Mouse (Mus musculus) embryonic facial prominence, embryonic 14.5 days (tissue): ENCODE results near the gene Tyw5. TPM values are rescaled to one million over a fixed set of nuclear protein-coding genes. Genes with fewer than 3 reads are reported as not detected.

Experiments used
- ATAC-seq: fragments of 200-750 bp; cut with Nextera tagmentation; 2 replicates; pipeline ENCODE4 v1.8.0; 2017; ENCODE audit warnings: low read depth, moderate number of reproducible peaks, moderate TSS enrichment
- DNase-seq: peaks from one replicate; pipeline ENCODE4 v3.0.0-alpha.2; 2015; ENCODE audit warnings: low spot score
- H3K27ac ChIP-seq: fragments of 300-500 bp; sonication (generic); replicated peaks from 2 replicates; pipeline ENCODE4 v1.5.1; 2014; ENCODE audit warnings: low read depth, mild to moderate bottlenecking, low read length, moderate library complexity
- H3K27me3 ChIP-seq: fragments of 300-500 bp; sonication (generic); replicated peaks from 2 replicates; pipeline ENCODE4 v1.6.1; 2014; ENCODE audit warnings: low read length; ENCODE audit not compliant: control insufficient read depth, insufficient read depth
- H3K36me3 ChIP-seq: fragments of 300-500 bp; sonication (generic); 2 replicates; pipeline ENCODE4 v1.6.1; 2014; ENCODE audit warnings: low read length, mixed read lengths; ENCODE audit not compliant: control insufficient read depth, insufficient read depth
- H3K4me1 ChIP-seq: fragments of 300-500 bp; sonication (generic); 2 replicates; pipeline ENCODE4 v1.6.1; 2014; ENCODE audit warnings: antibody characterized with exemption, low read length; ENCODE audit not compliant: control insufficient read depth, insufficient read depth
- H3K4me2 ChIP-seq: fragments of 300-500 bp; sonication (generic); 2 replicates; pipeline ENCODE4 v1.6.1; 2014; ENCODE audit warnings: low read depth, mild to moderate bottlenecking, low read length, moderate library complexity, mixed read lengths
- H3K4me3 ChIP-seq: fragments of 300-500 bp; sonication (generic); 2 replicates; pipeline ENCODE4 v1.5.1; 2014; ENCODE audit warnings: low read depth, mild to moderate bottlenecking, low read length
- H3K9ac ChIP-seq: fragments of 300-500 bp; sonication (generic); 2 replicates; pipeline ENCODE4 v1.6.1; 2014; ENCODE audit warnings: low read depth, mild to moderate bottlenecking, low read length, moderate library complexity, mixed read lengths
- H3K9me3 ChIP-seq: fragments of 300-500 bp; sonication (generic); 2 replicates; pipeline ENCODE4 v1.6.1; 2016; ENCODE audit warnings: low read length; ENCODE audit not compliant: control insufficient read depth
- WGBS: fragments of 180-500 bp; shearing (Covaris S2); extraction: QIAGEN DNeasy Blood & Tissue Kit; methylation state at CpG from one replicate; pipeline ENCODE4 v1.1.7; 2014; 5-methylcytosine and 5-hydroxymethylcytosine counted together
- polyA plus RNA-seq: library from polyadenylated mRNA; unstranded; fragments of >200 nt; fragmentation: Nextera tagmentation; extraction: Ambion mirVana; gene quantifications from 2 replicates; pipeline ENCODE4 v1.2.1, GENCODE M21; 2014

Tyw5 gene
- polyA plus RNA-seq: 21.7 and 25.8 TPM in 2 replicates

DNA sequence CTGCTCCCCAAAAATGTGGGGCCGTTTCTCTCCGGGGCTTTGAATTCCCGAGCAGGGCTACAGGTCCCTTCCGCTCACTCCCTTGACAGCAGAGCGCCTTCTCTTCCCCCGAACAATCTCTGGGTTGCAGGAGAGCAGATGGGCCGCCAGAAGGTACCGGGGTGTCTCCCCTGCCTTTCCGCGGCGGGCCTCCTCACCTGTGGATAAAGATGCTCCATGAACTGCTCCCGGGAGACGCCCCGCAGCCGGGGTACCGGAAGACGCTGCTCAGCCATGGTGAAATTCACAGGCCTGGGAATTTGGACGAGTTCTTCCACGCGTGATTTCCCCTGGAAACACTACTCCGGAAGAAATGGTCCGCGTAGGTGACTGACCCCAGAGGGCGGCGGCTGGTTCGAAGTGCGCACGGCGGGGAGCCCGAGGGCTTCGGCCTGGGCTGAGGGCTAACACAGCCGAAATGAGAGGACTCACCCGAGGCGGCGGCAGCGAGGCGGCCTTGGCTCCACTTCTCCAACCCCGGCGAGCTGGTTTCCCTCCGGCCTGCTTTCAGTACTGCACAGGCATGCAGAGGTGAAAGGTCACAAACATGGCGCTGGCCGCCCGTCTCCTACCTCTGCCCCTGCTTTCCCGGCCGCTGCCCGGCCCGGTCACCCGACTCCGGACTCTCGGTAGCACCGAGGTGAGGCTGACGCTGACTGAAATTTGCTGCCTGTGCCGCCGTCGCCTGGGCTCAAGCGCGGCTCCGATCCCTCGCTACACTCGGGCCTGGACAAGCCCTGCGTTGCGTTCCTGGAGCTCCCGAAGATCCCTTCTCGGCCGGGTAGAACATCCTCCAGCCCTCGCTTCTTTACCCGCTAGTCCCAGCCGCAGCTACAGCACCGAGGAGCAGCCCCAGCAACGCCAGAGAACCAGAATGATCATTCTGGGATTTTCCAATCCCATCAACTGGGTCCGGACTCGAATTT lies at the start of gene Tyw5, which contains the start of gene Maip1:
TSS of gene Tyw5 (minus strand) at position 915 of the 965 bp plus-strand sequence.
TSS of gene Maip1 (plus strand) at position 142 of the 965 bp plus-strand sequence.
- Histone ChIP-seq H3K4me2 (peak within 1 kb of the TSS; percentile 89), H3K9me3 (no peaks in the 10 kb centered on the region), H3K36me3 (peaks cover 11% of the 10 kb centered on the region), H3K27me3 (no peaks in the 10 kb centered on the region), H3K9ac (peak within 1 kb of the TSS; percentile 92), H3K4me1 (peaks cover 28% of the 10 kb centered on the region), H3K27ac (peak within 1 kb of the TSS; percentile 96), H3K4me3 (peak within 1 kb of the TSS; percentile 96)
- DNase-seq (peak; percentile 88), ATAC-seq (peak; percentile 93)
- under 1% methylated on average over 36 of the region's 72 CpGs for WGBS

DNA sequence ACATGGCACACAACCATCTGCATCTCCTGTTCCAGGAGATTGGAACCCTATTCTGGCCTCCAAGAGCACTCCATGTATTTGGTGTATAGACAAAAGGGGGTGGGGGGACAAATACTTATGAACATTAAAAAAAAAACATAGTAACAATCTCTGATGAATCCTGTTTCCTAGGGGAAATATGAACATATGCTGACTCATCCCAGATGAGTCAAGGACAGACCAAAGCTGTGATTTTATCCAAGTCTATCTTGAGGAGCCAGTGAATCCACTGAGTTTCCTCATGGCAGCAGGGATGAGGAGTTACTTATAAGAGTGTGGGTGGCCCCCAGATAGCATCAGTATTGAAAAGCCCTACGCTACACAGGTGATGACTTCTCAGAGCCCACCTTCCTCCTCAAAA lies 43.3 kb upstream of the Tyw5 start:
- Histone ChIP-seq H3K4me2 (no peak overlapping the region), H3K9me3 (no peaks in the 10 kb centered on the region), H3K4me3 (no peak overlapping the region), H3K27me3 (no peaks in the 10 kb centered on the region), H3K4me1 (no peaks in the 10 kb centered on the region), H3K9ac (no peak overlapping the region), H3K36me3 (no peaks in the 10 kb centered on the region), H3K27ac (no peak overlapping the region)
- ATAC-seq (no peak), DNase-seq (no peak)
- 100% methylated on average over 1 of the region's 1 CpGs for WGBS

GRCm38 (mm10) chr1:57445679-57446078 lies 38.8 kb upstream of the Tyw5 start:
- no peaks in the 10 kb centered on the region for H3K27me3 ChIP-seq
- WGBS: 80% methylated on average over 10 of the region's 10 CpGs
- 0 out of 2 replicates have a peak, but pooled peaks cover 4% of the 10 kb centered on the region for H3K4me1 ChIP-seq
- H3K9me3 ChIP-seq: no peaks in the 10 kb centered on the region
- no peak overlapping the region for H3K4me3 ChIP-seq
- no peak overlapping the region for H3K27ac ChIP-seq
- no peak for ATAC-seq
- H3K9ac ChIP-seq: no peak overlapping the region
- no peak for DNase-seq
- no peaks in the 10 kb centered on the region for H3K36me3 ChIP-seq
- H3K4me2 ChIP-seq: no peak overlapping the region

GRCm38 (mm10) chr1:57440771-57441170 lies 33.9 kb upstream of the Tyw5 start:
- no peaks in the 10 kb centered on the region for H3K27me3 ChIP-seq
- 30% methylated on average over 4 of the region's 4 CpGs for WGBS
- H3K4me3 ChIP-seq: no peak overlapping the region
- no peaks in the 10 kb centered on the region for H3K9me3 ChIP-seq
- no peak overlapping the region for H3K4me2 ChIP-seq
- peak overlapping the region; percentile 35 for H3K27ac ChIP-seq
- no peak for ATAC-seq
- H3K36me3 ChIP-seq: no peaks in the 10 kb centered on the region
- DNase-seq: peak; percentile 77
- H3K9ac ChIP-seq: no peak overlapping the region
- H3K4me1 ChIP-seq: peaks cover 24% of the 10 kb centered on the region

GRCm38 (mm10) chr1:57439026-57439425 lies 32.1 kb upstream of the Tyw5 start:
- H3K27ac ChIP-seq: peak overlapping the region; percentile 17; the same call in 1 of the 2 replicates
- DNase-seq: no peak
- H3K4me1 ChIP-seq: peaks cover 27% of the 10 kb centered on the region
- no peak overlapping the region for H3K4me2 ChIP-seq
- no peak overlapping the region for H3K4me3 ChIP-seq
- no peaks in the 10 kb centered on the region for H3K36me3 ChIP-seq
- ATAC-seq: no peak
- H3K27me3 ChIP-seq: no peaks in the 10 kb centered on the region
- H3K9ac ChIP-seq: no peak overlapping the region
- WGBS: 72% methylated on average over 6 of the region's 6 CpGs
- no peaks in the 10 kb centered on the region for H3K9me3 ChIP-seq

DNA sequence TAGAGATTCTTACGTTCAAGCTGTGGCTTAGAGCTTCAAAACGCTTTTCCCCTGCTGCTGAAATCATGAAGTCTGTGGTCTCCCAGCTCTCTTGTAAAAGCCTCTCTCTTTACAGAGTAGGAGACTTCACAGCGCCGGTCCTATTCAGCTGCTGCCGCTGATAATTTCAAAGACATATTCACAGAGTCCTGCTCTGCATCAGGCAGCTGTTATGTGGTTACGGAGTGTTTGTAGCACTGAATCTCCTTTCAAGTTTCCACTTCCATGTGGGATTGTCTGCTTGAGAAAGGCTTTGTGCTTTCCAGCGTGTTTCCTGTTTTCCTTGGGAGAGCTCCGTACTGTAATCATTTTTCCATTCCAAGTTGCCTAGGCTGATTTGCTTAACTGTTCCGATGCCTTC lies 30.1 kb upstream of the Tyw5 start:
- DNase-seq (peak; percentile 95), ATAC-seq (peak; percentile 94)
- Histone ChIP-seq H3K4me2 (peak overlapping the region; percentile 47), H3K4me1 (peaks cover 27% of the 10 kb centered on the region), H3K4me3 (peak overlapping the region; percentile 19), H3K9ac (peak overlapping the region; percentile 47), H3K27me3 (no peaks in the 10 kb centered on the region), H3K9me3 (no peaks in the 10 kb centered on the region), H3K36me3 (no peaks in the 10 kb centered on the region), H3K27ac (peak overlapping the region; percentile 85)
- 8% methylated on average over 9 of the region's 9 CpGs for WGBS

GRCm38 (mm10) chr1:57436408-57436807 lies 29.5 kb upstream of the Tyw5 start:
- Histone ChIP-seq H3K4me1 (peaks cover 27% of the 10 kb centered on the region), H3K9ac (peak overlapping the region; percentile 47), H3K36me3 (no peaks in the 10 kb centered on the region), H3K9me3 (no peaks in the 10 kb centered on the region), H3K27ac (peak overlapping the region; percentile 85), H3K27me3 (no peaks in the 10 kb centered on the region), H3K4me3 (peak overlapping the region; percentile 19), H3K4me2 (peak overlapping the region; percentile 47)
- ATAC-seq (peak; percentile 62; the same call in 1 of the 2 replicates), DNase-seq (peak; percentile 89)
- WGBS: 22% methylated on average over 9 of the region's 9 CpGs

- Histone ChIP-seq H3K27ac (no peak overlapping the region), H3K4me1 (peaks cover 30% of the 10 kb centered on the region), H3K36me3 (no peaks in the 10 kb centered on the region), H3K4me2 (no peak overlapping the region), H3K9me3 (no peaks in the 10 kb centered on the region), H3K9ac (no peak overlapping the region), H3K4me3 (no peak overlapping the region), H3K27me3 (no peaks in the 10 kb centered on the region)
- ATAC-seq (no peak), DNase-seq (no peak)
- WGBS: 89% methylated on average over 7 of the region's 7 CpGs
Measured at GRCm38 (mm10) chr1:57433141-57433540, 26.2 kb upstream of the Tyw5 start.
